Mouse (Mus musculus) liver, embryonic 16.5 days (tissue): ENCODE results near the gene Ptx3. TPM values are rescaled to one million over a fixed set of nuclear protein-coding genes. Genes with fewer than 3 reads are reported as not detected.
A peak's percentile ranks its signal among the peaks of the same experiment; 100 is the strongest.

Source experiments
- ATAC-seq: fragments of 200-750 bp; cut with Nextera tagmentation; 2 replicates; pipeline ENCODE4 v1.8.0; 2017; ENCODE audit warnings: low read depth, mild to moderate bottlenecking, moderate number of reproducible peaks, moderate library complexity
- H3K27ac ChIP-seq: fragments of 300-500 bp; sonication (generic); 2 replicates; pipeline ENCODE4 v1.5.1; 2014; ENCODE audit warnings: mild to moderate bottlenecking, low read length
- H3K27me3 ChIP-seq: fragments of 300-500 bp; sonication (generic); 2 replicates; pipeline ENCODE4 v1.6.1; 2014; ENCODE audit warnings: low read depth, low read length, mixed read lengths; ENCODE audit not compliant: control insufficient read depth, insufficient read depth
- H3K36me3 ChIP-seq: fragments of 300-500 bp; sonication (generic); 2 replicates; pipeline ENCODE4 v1.6.1; 2014; ENCODE audit warnings: mild to moderate bottlenecking; ENCODE audit not compliant: control insufficient read depth, insufficient read depth
- H3K4me1 ChIP-seq: fragments of 300-500 bp; sonication (generic); 2 replicates; pipeline ENCODE4 v1.6.1; 2014; ENCODE audit warnings: low read depth, low read length, mixed read lengths; ENCODE audit not compliant: control insufficient read depth
- H3K4me2 ChIP-seq: fragments of 300-500 bp; sonication (generic); 2 replicates; pipeline ENCODE4 v1.6.1; 2014; ENCODE audit warnings: low read depth, low read length, mixed read lengths
- H3K4me3 ChIP-seq: fragments of 300-500 bp; sonication (generic); 2 replicates; pipeline ENCODE4 v1.5.1; 2014; ENCODE audit warnings: low read depth, mild to moderate bottlenecking, low read length
- H3K9ac ChIP-seq: fragments of 300-500 bp; sonication (generic); 2 replicates; pipeline ENCODE4 v1.6.1; 2014; ENCODE audit warnings: low read depth, low read length
- H3K9me3 ChIP-seq: fragments of 300-500 bp; sonication (generic); replicated peaks from 2 replicates; pipeline ENCODE4 v1.6.1; 2016; ENCODE audit warnings: low read length; ENCODE audit not compliant: control insufficient read depth
- WGBS: fragments of 180-500 bp; shearing (Covaris S2); extraction: QIAGEN DNeasy Blood & Tissue Kit; methylation state at CpG from one replicate; pipeline ENCODE4 v1.1.7; 2014; ENCODE audit not compliant: insufficient replicate concordance; 5-methylcytosine and 5-hydroxymethylcytosine counted together
- polyA plus RNA-seq: library from polyadenylated mRNA; unstranded; fragments of >200 nt; fragmentation: Nextera tagmentation; extraction: Ambion mirVana; gene quantifications from 2 replicates; pipeline ENCODE4 v1.2.1, GENCODE M21; 2015

Gene Ptx3
- 0.07 TPM in 1 of 2 replicates, not detected in the other for polyA plus RNA-seq

GRCm38 (mm10) chr3:66219655-66220191 is at the start of gene Ptx3:
TSS of gene Ptx3 (plus strand) at chr3:66219910.
- 4% methylated on average over 20 of the region's 20 CpGs for WGBS
- Histone ChIP-seq H3K9ac (no peak within 1 kb of the TSS), H3K4me1 (no peaks in the 10 kb centered on the region; the same call in 1 of the 2 replicates), H3K4me3 (peak within 1 kb of the TSS; percentile 48), H3K9me3 (no peaks in the 10 kb centered on the region), H3K27me3 (peaks cover 24% of the 10 kb centered on the region), H3K4me2 (peak within 1 kb of the TSS; percentile 53), H3K27ac (no peak within 1 kb of the TSS), H3K36me3 (no peaks in the 10 kb centered on the region)
- no peak for ATAC-seq

DNA sequence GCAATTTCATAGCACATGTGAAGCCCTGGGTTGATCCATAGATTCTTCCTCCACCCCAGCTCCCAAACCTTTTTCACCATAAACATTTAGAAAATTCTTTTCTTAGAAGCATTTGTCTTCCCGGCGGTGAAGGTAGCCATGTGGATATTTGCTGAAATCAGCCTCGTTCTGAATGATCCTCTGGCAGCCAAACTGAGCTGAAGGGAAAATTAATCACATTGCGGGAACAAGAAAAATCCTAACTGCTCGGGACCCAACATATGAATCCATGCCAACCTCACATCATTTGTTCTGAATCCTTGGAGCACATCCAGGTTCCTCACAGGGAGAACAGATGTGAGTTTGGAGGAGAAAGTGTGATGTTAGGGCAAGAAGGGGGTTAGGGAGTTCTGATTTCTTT is 46.8 kb upstream of the Ptx3 start:
- H3K4me2 ChIP-seq = no peak overlapping the region
- H3K36me3 ChIP-seq = no peaks in the 10 kb centered on the region
- H3K27ac ChIP-seq = no peak overlapping the region
- 63% methylated on average over 5 of the region's 5 CpGs for WGBS
- no peaks in the 10 kb centered on the region for H3K9me3 ChIP-seq
- no peak overlapping the region for H3K4me3 ChIP-seq
- H3K4me1 ChIP-seq = no peaks in the 10 kb centered on the region
- no peaks in the 10 kb centered on the region for H3K27me3 ChIP-seq
- ATAC-seq = no peak
- no peak overlapping the region for H3K9ac ChIP-seq

DNA sequence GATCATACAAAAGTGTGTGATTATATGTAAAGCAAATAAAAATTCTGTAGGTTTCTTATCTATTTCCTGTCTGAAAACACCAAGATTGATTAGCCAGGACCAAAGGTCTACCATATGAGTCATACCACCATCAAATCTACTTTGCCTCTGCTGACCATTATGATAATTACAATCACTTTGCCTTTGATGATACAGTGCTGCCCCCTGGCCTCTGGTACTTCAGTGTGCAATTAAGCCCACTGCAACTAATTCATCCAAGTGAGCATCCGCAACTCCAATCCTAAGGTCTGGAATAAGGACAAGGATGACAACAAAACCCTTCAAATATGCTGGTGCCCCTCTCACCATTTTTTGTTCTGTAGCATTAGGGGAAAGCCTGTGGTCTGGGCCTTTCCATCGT is 40.1 kb upstream of the Ptx3 start:
- Histone ChIP-seq H3K27ac (no peak overlapping the region), H3K36me3 (no peaks in the 10 kb centered on the region), H3K9ac (no peak overlapping the region), H3K4me2 (no peak overlapping the region), H3K27me3 (no peaks in the 10 kb centered on the region), H3K4me1 (no peaks in the 10 kb centered on the region), H3K4me3 (no peak overlapping the region), H3K9me3 (no peaks in the 10 kb centered on the region)
- 53% methylated on average over 2 of the region's 2 CpGs for WGBS
- no peak for ATAC-seq

- H3K9me3 ChIP-seq = no peaks in the 10 kb centered on the region
- H3K36me3 ChIP-seq = no peaks in the 10 kb centered on the region
- H3K4me2 ChIP-seq = no peak overlapping the region
- H3K9ac ChIP-seq = no peak overlapping the region
- ATAC-seq = no peak
- H3K4me3 ChIP-seq = no peak overlapping the region
- H3K27me3 ChIP-seq = no peaks in the 10 kb centered on the region
- H3K27ac ChIP-seq = no peak overlapping the region
- H3K4me1 ChIP-seq = no peaks in the 10 kb centered on the region
- WGBS = 48% methylated on average over 3 of the region's 3 CpGs
Observed at GRCm38 (mm10) chr3:66193910-66194562, 25.7 kb upstream of the Ptx3 start.

DNA sequence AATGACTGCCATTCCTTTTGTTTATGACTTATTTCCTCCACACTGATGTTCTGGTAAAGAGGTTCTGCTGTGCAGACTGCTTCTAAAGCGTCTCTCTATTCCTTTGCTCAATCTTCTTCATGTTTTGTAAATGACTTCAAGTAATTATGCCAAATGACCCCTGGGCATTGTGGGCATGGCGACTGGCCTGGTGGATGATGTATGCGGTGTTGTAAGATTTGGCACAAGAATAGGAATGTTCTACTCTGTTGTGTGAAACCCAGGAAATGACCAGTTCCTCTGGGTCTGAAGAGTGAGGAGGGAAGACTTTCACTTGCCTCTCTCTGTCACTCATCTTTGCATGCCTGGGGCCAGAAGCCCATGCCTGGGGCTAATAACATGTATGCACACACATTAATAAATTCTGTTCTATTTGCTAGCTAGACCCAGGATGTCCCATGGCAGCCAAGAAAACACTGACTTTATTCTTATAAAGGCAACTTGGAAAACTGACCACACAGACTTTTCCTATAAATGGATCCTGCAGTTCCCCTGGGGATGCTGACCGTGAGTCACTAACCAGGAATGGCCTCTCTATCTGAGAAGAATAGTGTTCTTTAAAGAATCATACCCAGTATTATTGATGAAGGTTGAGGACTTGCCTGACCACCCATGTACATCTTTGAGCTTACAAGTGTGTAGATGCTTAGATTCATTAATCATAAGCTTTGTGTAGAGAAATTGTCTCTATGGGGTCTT is 10.7 kb upstream of the Ptx3 start:
- Histone ChIP-seq H3K27ac (no peak overlapping the region), H3K9me3 (no peaks in the 10 kb centered on the region), H3K27me3 (no peaks in the 10 kb centered on the region), H3K4me3 (no peak overlapping the region), H3K9ac (no peak overlapping the region), H3K36me3 (no peaks in the 10 kb centered on the region), H3K4me1 (no peaks in the 10 kb centered on the region), H3K4me2 (no peak overlapping the region)
- no peak for ATAC-seq
- 66% methylated on average over 4 of the region's 4 CpGs for WGBS

DNA sequence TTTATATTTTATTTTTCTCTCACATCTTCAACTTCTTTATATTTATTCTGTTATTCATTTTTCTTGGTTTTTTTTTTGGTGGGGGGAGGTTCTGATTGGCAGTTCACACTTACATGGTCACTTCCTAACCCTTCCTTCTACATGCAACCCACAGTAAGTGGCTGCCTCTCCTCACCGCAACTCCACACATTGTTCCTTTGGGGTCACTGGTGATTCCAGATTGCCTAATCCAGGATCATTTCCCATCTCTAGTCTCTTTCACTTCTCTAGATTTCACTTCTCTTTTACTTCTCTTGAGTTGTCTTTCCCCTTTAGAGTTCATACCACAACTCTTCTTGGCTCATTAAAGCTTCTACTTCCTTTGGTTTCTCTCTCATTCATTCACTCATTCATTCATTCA is 6.2 kb upstream of the Ptx3 start:
- no peak for ATAC-seq
- WGBS = 73% methylated on average over 1 of the region's 1 CpGs
- H3K9ac ChIP-seq = no peak overlapping the region
- no peaks in the 10 kb centered on the region for H3K36me3 ChIP-seq
- H3K9me3 ChIP-seq = no peaks in the 10 kb centered on the region
- H3K4me1 ChIP-seq = no peaks in the 10 kb centered on the region
- H3K4me3 ChIP-seq = no peak overlapping the region
- H3K4me2 ChIP-seq = no peak overlapping the region
- H3K27me3 ChIP-seq = no peaks in the 10 kb centered on the region
- H3K27ac ChIP-seq = no peak overlapping the region

DNA sequence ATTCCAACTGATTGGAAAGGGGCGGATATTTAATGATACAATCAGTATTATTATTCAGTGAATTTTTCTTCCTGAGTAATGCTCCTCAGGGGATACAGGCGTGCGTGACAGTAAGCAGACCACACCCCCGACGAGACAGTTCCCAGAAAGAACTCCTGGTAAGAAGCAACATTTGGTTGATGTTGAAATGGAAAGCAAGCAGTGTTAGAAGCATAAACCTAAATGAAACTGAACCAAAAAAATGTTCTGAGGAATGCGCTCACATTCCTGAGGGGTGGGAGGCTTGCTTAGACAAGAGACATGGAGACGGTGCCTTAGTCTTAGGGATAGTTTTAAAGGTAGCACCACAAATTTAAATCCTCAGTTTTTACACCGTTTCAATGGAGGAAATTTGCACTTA is 4.0 kb upstream of the Ptx3 start:
- H3K36me3 ChIP-seq = no peaks in the 10 kb centered on the region
- no peak overlapping the region for H3K27ac ChIP-seq
- WGBS = 69% methylated on average over 8 of the region's 8 CpGs
- no peaks in the 10 kb centered on the region for H3K9me3 ChIP-seq
- ATAC-seq = no peak
- no peaks in the 10 kb centered on the region for H3K4me1 ChIP-seq
- no peak overlapping the region for H3K9ac ChIP-seq
- peaks cover 8% of the 10 kb centered on the region for H3K27me3 ChIP-seq
- no peak overlapping the region for H3K4me2 ChIP-seq
- no peak overlapping the region for H3K4me3 ChIP-seq

- H3K36me3 ChIP-seq = no peaks in the 10 kb centered on the region
- H3K27me3 ChIP-seq = peaks cover 24% of the 10 kb centered on the region
- whole genome bisulfite sequencing = under 1% methylated on average over 54 of the region's 54 CpGs
- peak overlapping the region; percentile 53 for H3K4me2 ChIP-seq
- ATAC-seq = no peak
- H3K27ac ChIP-seq = no peak overlapping the region
- peak overlapping the region; percentile 48 for H3K4me3 ChIP-seq
- H3K9ac ChIP-seq = no peak overlapping the region
- H3K9me3 ChIP-seq = no peaks in the 10 kb centered on the region
- H3K4me1 ChIP-seq = no peaks in the 10 kb centered on the region; the same call in 1 of the 2 replicates
Observed at GRCm38 (mm10) chr3:66220554-66221242, 988 bp downstream of the Ptx3 start.
